Mouse (Mus musculus) kidney, postnatal 0 days (tissue): ENCODE measurements around the gene Stmn1. TPM values are rescaled to one million over a fixed set of nuclear protein-coding genes. Genes with fewer than 3 reads are reported as not detected.

Source experiments
- ATAC-seq: fragments of 200-750 bp; cut with Nextera tagmentation; replicated peaks from 2 replicates; pipeline ENCODE4 v1.8.0; 2017; ENCODE audit warnings: low read depth, moderate number of reproducible peaks, moderate TSS enrichment, moderate library complexity; ENCODE audit not compliant: low FRiP score
- DNase-seq: peaks from one replicate; pipeline ENCODE4 v3.0.0-alpha.2; 2016; ENCODE audit warnings: low spot score
- H3K27ac ChIP-seq: fragments of 300-500 bp; sonication (generic); 2 replicates; pipeline ENCODE4 v1.5.1; 2014; ENCODE audit warnings: mild to moderate bottlenecking
- H3K27me3 ChIP-seq: fragments of 300-500 bp; sonication (generic); 2 replicates; pipeline ENCODE4 v1.6.1; 2014; ENCODE audit warnings: low read length, mixed read lengths; ENCODE audit not compliant: insufficient read depth
- H3K36me3 ChIP-seq: fragments of 300-500 bp; sonication (generic); 2 replicates; pipeline ENCODE4 v1.6.1; 2014; ENCODE audit warnings: low read length, mixed read lengths; ENCODE audit not compliant: insufficient read depth
- H3K4me1 ChIP-seq: fragments of 300-500 bp; sonication (generic); replicated peaks from 2 replicates; pipeline ENCODE4 v1.6.1; 2014; ENCODE audit warnings: antibody characterized with exemption, low read length, mixed read lengths; ENCODE audit not compliant: insufficient read depth
- H3K4me2 ChIP-seq: fragments of 300-500 bp; sonication (generic); 2 replicates; pipeline ENCODE4 v1.6.1; 2014; ENCODE audit warnings: mild to moderate bottlenecking, low read length, moderate library complexity, mixed read lengths
- H3K4me3 ChIP-seq: fragments of 300-500 bp; sonication (generic); replicated peaks from 2 replicates; pipeline ENCODE4 v1.5.1; 2014; ENCODE audit warnings: low read depth, low read length
- H3K9ac ChIP-seq: fragments of 300-500 bp; sonication (generic); 2 replicates; pipeline ENCODE4 v1.6.1; 2014; ENCODE audit warnings: low read depth, low read length
- H3K9me3 ChIP-seq: fragments of 300-500 bp; sonication (generic); replicated peaks from 2 replicates; pipeline ENCODE4 v1.6.1; 2016; ENCODE audit warnings: low read length, inconsistent platforms, mixed read lengths
- CTCF ChIP-seq: IDR thresholded peaks from 2 replicates; pipeline ENCODE4 v1.5.1; 2016; ENCODE audit warnings: antibody characterized with exemption, low read depth, mild to moderate bottlenecking, moderate library complexity
- WGBS: fragments of 180-500 bp; shearing (Covaris S2); extraction: QIAGEN DNeasy Blood & Tissue Kit; methylation state at CpG from one replicate; pipeline ENCODE4 v1.1.7; 2014; 5-methylcytosine and 5-hydroxymethylcytosine counted together
- polyA plus RNA-seq: library from polyadenylated mRNA; unstranded; fragments of >200 nt; fragmentation: Nextera tagmentation; extraction: Ambion mirVana; gene quantifications from 2 replicates; pipeline ENCODE4 v1.2.1, GENCODE M21; 2015

Gene Stmn1
- polyA plus RNA-seq, 1 experiment from 2014 or later, result 926 TPM

- H3K9me3 ChIP-seq, result no peaks in the 10 kb centered on the region
- no peak overlapping the region for H3K9ac ChIP-seq
- no peak overlapping the region for H3K4me3 ChIP-seq
- peak; percentile 56 for TF ChIP-seq CTCF
- H3K27ac ChIP-seq, result no peak overlapping the region
- no peaks in the 10 kb centered on the region for H3K27me3 ChIP-seq
- DNase-seq, result peak; percentile 31
- peaks cover 12% of the 10 kb centered on the region for H3K36me3 ChIP-seq
- H3K4me2 ChIP-seq, result no peak overlapping the region
- H3K4me1 ChIP-seq, result peaks cover 9% of the 10 kb centered on the region; the same call in 1 of the 2 replicates
- no peak for ATAC-seq
Observed at GRCm38 (mm10) chr4:134471469-134471868, 3.3 kb downstream of the Stmn1 start.

DNA sequence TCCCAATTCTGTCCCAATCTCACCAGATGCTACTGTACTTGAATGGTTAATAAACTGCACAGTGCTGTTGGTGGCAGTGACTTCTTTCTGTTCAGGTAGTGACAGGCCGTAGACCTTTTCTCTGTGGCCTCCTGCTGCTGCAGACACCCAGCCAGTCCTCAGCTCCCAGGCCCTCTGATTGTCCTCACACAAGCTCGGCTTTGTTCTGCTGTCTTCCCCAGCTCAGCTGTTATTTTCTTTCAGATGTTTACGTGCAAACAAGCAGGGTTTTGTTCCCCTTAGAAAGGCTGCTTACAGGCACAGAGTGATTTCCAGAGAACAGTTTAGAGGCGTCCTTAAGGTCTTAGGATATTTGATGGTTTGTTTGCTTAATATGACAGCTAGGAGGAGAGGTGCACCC is 5.6 kb downstream of the Stmn1 start:
- WGBS, result 83% methylated on average over 4 of the region's 4 CpGs
- H3K36me3 ChIP-seq, result peaks cover 12% of the 10 kb centered on the region
- no peak overlapping the region for H3K9ac ChIP-seq
- ATAC-seq, result no peak
- no peak overlapping the region for H3K4me2 ChIP-seq
- H3K9me3 ChIP-seq, result no peaks in the 10 kb centered on the region
- no peaks in the 10 kb centered on the region for H3K27me3 ChIP-seq
- no peak for DNase-seq
- H3K4me1 ChIP-seq, result 0 out of 2 replicates have a peak, but pooled peaks cover 4% of the 10 kb centered on the region
- no peak overlapping the region for H3K27ac ChIP-seq
- no peak for TF ChIP-seq CTCF
- H3K4me3 ChIP-seq, result no peak overlapping the region

- WGBS, result 57% methylated on average over 8 of the region's 8 CpGs
- peaks cover 12% of the 10 kb centered on the region for H3K36me3 ChIP-seq
Observed at GRCm38 (mm10) chr4:134474240-134474639, 6.1 kb downstream of the Stmn1 start.

GRCm38 (mm10) chr4:134476899-134477298 is 8.8 kb downstream of the Stmn1 start:
- no peaks in the 10 kb centered on the region for H3K27me3 ChIP-seq
- no peak overlapping the region for H3K4me2 ChIP-seq
- WGBS, result 90% methylated on average over 8 of the region's 8 CpGs
- H3K4me1 ChIP-seq, result no peaks in the 10 kb centered on the region
- no peak overlapping the region for H3K4me3 ChIP-seq
- no peak overlapping the region for H3K27ac ChIP-seq
- DNase-seq (no peak), ATAC-seq (no peak)
- no peaks in the 10 kb centered on the region for H3K9me3 ChIP-seq
- peaks cover 11% of the 10 kb centered on the region for H3K36me3 ChIP-seq
- no peak for TF ChIP-seq CTCF
- H3K9ac ChIP-seq, result no peak overlapping the region

More at GRCm38 (mm10) chr4:134474240-134474639, 6.1 kb downstream of the Stmn1 start:
- Histone ChIP-seq H3K9me3 (no peaks in the 10 kb centered on the region), H3K4me1 (0 out of 2 replicates have a peak, but pooled peaks cover 4% of the 10 kb centered on the region), H3K9ac (no peak overlapping the region), H3K4me2 (no peak overlapping the region), H3K27ac (no peak overlapping the region), H3K4me3 (no peak overlapping the region), H3K27me3 (no peaks in the 10 kb centered on the region)
- peak; percentile 17 for DNase-seq
- ATAC-seq, result no peak
- TF ChIP-seq CTCF, result no peak

DNA sequence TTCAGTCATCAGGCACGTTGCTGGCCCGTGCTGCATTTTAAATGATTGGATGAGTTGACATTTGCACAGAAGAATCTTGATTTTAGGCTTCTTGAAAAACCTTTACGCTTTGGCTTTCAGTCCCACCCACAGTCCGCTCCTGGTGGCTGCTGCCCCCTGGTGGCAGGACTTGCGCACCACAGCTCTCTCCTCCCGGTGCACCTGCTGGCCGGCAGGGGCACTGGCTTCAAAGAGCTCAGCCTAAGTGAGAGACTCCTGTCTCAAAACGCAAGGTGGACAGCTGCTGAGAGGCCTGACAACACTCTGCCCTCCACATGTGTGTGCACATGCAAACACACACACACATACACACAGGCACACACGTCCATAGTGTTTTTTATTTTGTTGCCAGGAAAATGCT is 9.9 kb downstream of the Stmn1 start:
- H3K27me3 ChIP-seq, result no peaks in the 10 kb centered on the region
- H3K4me1 ChIP-seq, result no peaks in the 10 kb centered on the region
- no peak overlapping the region for H3K9ac ChIP-seq
- peaks cover 5% of the 10 kb centered on the region for H3K36me3 ChIP-seq
- 3% methylated on average over 9 of the region's 9 CpGs for WGBS
- ATAC-seq (peak; percentile 67), DNase-seq (peak; percentile 87)
- H3K4me3 ChIP-seq, result no peak overlapping the region
- H3K27ac ChIP-seq, result no peak overlapping the region
- no peaks in the 10 kb centered on the region for H3K9me3 ChIP-seq
- peak; percentile 100 for TF ChIP-seq CTCF
- H3K4me2 ChIP-seq, result no peak overlapping the region

GRCm38 (mm10) chr4:134479839-134480238 is 11.7 kb downstream of the Stmn1 start:
- ATAC-seq, result no peak
- no peak for TF ChIP-seq CTCF

DNA sequence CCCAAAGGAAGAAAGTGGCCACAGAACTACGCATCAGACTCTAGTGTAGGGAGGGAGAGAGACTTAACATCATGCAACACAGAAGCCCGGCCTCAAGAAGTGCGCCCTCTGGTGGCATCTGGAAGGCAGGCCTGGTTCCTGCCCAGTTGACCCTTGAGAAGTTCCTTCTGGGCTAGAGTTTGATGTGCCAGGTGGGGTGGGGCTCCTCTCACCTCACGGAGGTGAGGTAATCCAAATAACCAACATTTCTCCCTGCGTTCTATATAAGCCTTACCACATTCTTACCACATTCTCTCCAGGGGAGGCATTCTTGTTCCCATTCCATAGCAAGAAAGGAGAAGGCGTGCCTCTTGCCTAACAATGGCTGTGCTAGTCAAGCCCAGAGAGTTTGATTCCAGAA is 12.7 kb downstream of the Stmn1 start:
- H3K27me3 ChIP-seq, result no peaks in the 10 kb centered on the region
- WGBS, result 23% methylated on average over 6 of the region's 6 CpGs
- H3K27ac ChIP-seq, result no peak overlapping the region
- no peaks in the 10 kb centered on the region for H3K9me3 ChIP-seq
- H3K4me2 ChIP-seq, result no peak overlapping the region
- no peaks in the 10 kb centered on the region for H3K4me1 ChIP-seq
- peak; percentile 83 for DNase-seq
- 0 out of 2 replicates have a peak, but pooled peaks have one; percentile 6 for ATAC-seq
- TF ChIP-seq CTCF, result peak; percentile 93
- H3K36me3 ChIP-seq, result no peaks in the 10 kb centered on the region
- H3K9ac ChIP-seq, result no peak overlapping the region
- no peak overlapping the region for H3K4me3 ChIP-seq

More at GRCm38 (mm10) chr4:134479839-134480238, 11.7 kb downstream of the Stmn1 start:
- H3K36me3 ChIP-seq, result no peaks in the 10 kb centered on the region; the same call in 1 of the 2 replicates
- no peak overlapping the region for H3K9ac ChIP-seq
- H3K4me2 ChIP-seq, result no peak overlapping the region
- H3K4me1 ChIP-seq, result no peaks in the 10 kb centered on the region
- no peak overlapping the region for H3K27ac ChIP-seq
- H3K9me3 ChIP-seq, result no peaks in the 10 kb centered on the region
- WGBS, result 86% methylated on average over 4 of the region's 4 CpGs
- no peaks in the 10 kb centered on the region for H3K27me3 ChIP-seq
- no peak for DNase-seq
- H3K4me3 ChIP-seq, result no peak overlapping the region
